Mouse (Mus musculus) T-cell, adult 66 days (primary cell): ENCODE results near the gene Vmn1r214. TPM values are rescaled to one million over a fixed set of nuclear protein-coding genes. Genes with fewer than 3 reads are reported as not detected.

Experiments
- total RNA-seq, 2 experiments: library from RNA; stranded (reverse); gene quantifications; 3 replicates in 1 of 2; 4 replicates in 1 of 2; pipeline ENCODE4 v1.2.4; 2023

Gene Vmn1r214
- total RNA-seq = not detected

GRCm38 (mm10) chr13:23030118-23030517 is at the start of gene Vmn1r214:
Vmn1r214 (plus strand) TSS chr13:23030418.

GRCm38 (mm10) chr13:23007356-23007755 is 22.9 kb upstream of the Vmn1r214 start, which contains the start of gene Vmn1r213:
Vmn1r213 (plus strand) TSS chr13:23007656.

GRCm38 (mm10) chr13:23067725-23068124 is 37.5 kb downstream of the Vmn1r214 start, which contains the start of gene Vmn1r215:
Vmn1r215 (plus strand) TSS chr13:23068025.

Other genes with a start within 250 kb of the Vmn1r214 start
- gene Vmn1r209, start 220.7 kb upstream of the Vmn1r214 start, total RNA-seq = under 1 TPM in 1 of 2 experiments, not detected in 1; 0.15 TPM
- not detected for gene Vmn1r210, start 199.1 kb upstream of the Vmn1r214 start, total RNA-seq
- gene Vmn1r211, start 172.9 kb upstream of the Vmn1r214 start, total RNA-seq = not detected
- not detected for gene Vmn1r212, start 146.2 kb upstream of the Vmn1r214 start, total RNA-seq
- not detected for gene Vmn1r213, start 22.8 kb upstream of the Vmn1r214 start, total RNA-seq
- not detected for gene Vmn1r215, start 37.6 kb downstream of the Vmn1r214 start, total RNA-seq
- not detected for gene Vmn1r217, start 87.8 kb downstream of the Vmn1r214 start, total RNA-seq
- gene Vmn1r218, start 102.7 kb downstream of the Vmn1r214 start, total RNA-seq = not detected
- not detected for gene Vmn1r219, start 128.9 kb downstream of the Vmn1r214 start, total RNA-seq
- gene Vmn1r220, start 157.6 kb downstream of the Vmn1r214 start, total RNA-seq = not detected
- gene Vmn1r221, start 183.7 kb downstream of the Vmn1r214 start, total RNA-seq = not detected
- gene Vmn1r222, start 205.5 kb downstream of the Vmn1r214 start, total RNA-seq = not detected
- not detected for gene Vmn1r223, start 216.7 kb downstream of the Vmn1r214 start, total RNA-seq